Mouse (Mus musculus): ENCODE results near the gene Cerk. TPM values are rescaled to one million over a fixed set of nuclear protein-coding genes. Genes with fewer than 3 reads are reported as not detected.
A peak's percentile ranks its signal among the peaks of the same experiment; 100 is the strongest.

Gene Cerk
- total and polyA plus RNA-seq, 3 experiments = 2.5 to 10.3 (median 4.4) TPM

DNA sequence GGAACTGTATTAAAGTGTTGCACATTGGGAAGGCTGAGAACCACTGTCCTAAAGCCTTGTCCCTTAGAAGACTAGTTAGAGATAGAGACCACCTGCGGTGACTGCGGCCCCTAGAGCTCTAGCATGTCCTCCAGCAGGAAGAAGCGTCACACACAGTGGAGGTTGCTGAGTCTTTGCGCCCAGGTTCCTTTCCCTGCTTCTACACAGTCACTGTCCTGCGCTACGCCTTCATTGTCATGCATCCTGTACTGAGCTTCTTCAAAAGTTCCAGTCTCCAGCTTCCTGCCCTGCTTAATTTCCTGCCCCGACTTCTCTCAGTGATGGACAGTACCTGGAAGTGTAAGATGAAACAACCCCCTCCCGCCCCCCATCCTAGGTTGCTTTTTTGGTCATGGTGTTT, 43.1 kb upstream of the Cerk start:
- no peak for TF ChIP-seq POLR2A (IDR thresholded peaks at IDR 0.05; ENCODE audit: low read depth, low read length)
- no peak for TF ChIP-seq ZKSCAN1 (IDR thresholded peaks at IDR 0.05; ENCODE audit: borderline replicate concordance, low read depth, low read length)
- no peak for TF ChIP-seq MAZ (IDR thresholded peaks at IDR 0.05; ENCODE audit: low read depth, low read length)
- no peak for TF ChIP-seq RAD21 (IDR thresholded peaks at IDR 0.05; ENCODE audit: low read depth, low read length)
- TF ChIP-seq NRF1 (IDR thresholded peaks at IDR 0.05; ENCODE audit: low read depth, low read length) = no peak
- TF ChIP-seq PAX5 (IDR thresholded peaks at IDR 0.05; ENCODE audit: low read length) = no peak
- no peak for TF ChIP-seq E2F4 (IDR thresholded peaks at IDR 0.05; ENCODE audit: insufficient replicate concordance, low read depth, low read length)
- TF ChIP-seq CHD2 (IDR thresholded peaks at IDR 0.05; ENCODE audit: low read length) = no peak
- TF ChIP-seq TCF12 (IDR thresholded peaks at IDR 0.05; ENCODE audit: low read depth, low read length) = no peak
- no peak for TF ChIP-seq RCOR1 (conservative IDR thresholded peaks at IDR 0.05; ENCODE audit: low read depth, low read length)
- no peak for TF ChIP-seq EP300 (IDR thresholded peaks at IDR 0.05; ENCODE audit: low read length)
- no peak for TF ChIP-seq ZC3H11A (IDR thresholded peaks at IDR 0.05; ENCODE audit: low read depth, low read length)
- TF ChIP-seq MEF2A (IDR thresholded peaks at IDR 0.05; ENCODE audit: borderline replicate concordance, low read depth, low read length) = no peak
- TF ChIP-seq JUN (IDR thresholded peaks at IDR 0.05; ENCODE audit: insufficient read depth, low read depth, low read length) = no peak
- no peak for TF ChIP-seq UBTF (IDR thresholded peaks at IDR 0.05; ENCODE audit: low read depth, low read length)
- no peak for TF ChIP-seq ETS1 (conservative IDR thresholded peaks at IDR 0.05; ENCODE audit: low read depth, low read length)
- peaks cover 0 to 43% of the 10 kb centered on the region in 2 experiments; a peak in 2 of 4 replicates for H3K4me1 ChIP-seq (ENCODE audit: control insufficient read depth in 1 of 2, insufficient read depth in 2 of 2)
- H3K36me3 ChIP-seq (replicated peaks in 1 of 2; ENCODE audit: control insufficient read depth in 1 of 2, insufficient read depth in 1 of 2, low read length in 1 of 2) = peaks cover 0 to 33% of the 10 kb centered on the region in 2 experiments

DNA sequence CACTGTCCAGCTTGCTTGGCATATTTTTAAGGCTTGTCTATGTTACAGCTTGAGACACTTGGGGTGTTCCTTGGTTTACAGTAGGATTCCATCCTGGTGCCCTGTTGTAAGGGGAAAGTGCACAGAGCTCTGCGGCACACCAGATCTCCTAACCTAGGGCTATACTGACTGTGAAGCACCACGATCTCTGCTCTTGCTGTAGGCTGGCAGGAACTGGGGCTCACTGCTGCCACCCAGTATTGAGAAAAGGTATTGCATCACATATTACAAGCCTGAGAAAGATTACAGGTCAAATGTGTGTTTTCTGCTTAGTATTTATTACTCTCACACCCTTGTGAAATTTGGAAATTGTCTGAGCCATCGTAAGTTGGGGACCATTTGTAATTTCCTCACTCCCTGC, 42.2 kb upstream of the Cerk start:
- dilution Hi-C loops (cut with MboI; ENCODE audit: extremely low pct_ligation_motif_present, extremely low pct_unique_long_range_greater_than_20kb, low sequenced_read_pairs) = no loop called here
- Histone ChIP-seq H3K4me2 (ENCODE audit: insufficient read depth, low read depth, poor library complexity, severe bottlenecking) (no peak overlapping the region), H3K9ac (ENCODE audit: insufficient read depth, low read depth) (no peak overlapping the region), H3K27me3 (replicated peaks) (no peaks in the 10 kb centered on the region), H3K4me1 (ENCODE audit: control insufficient read depth in 1 of 2, insufficient read depth in 2 of 2) (peaks cover 0 to 43% of the 10 kb centered on the region in 2 experiments; a peak in 2 of 4 replicates), H3K79me2 (replicated peaks; ENCODE audit: control insufficient read depth, extremely low read depth, insufficient read depth, poor library complexity, severe bottlenecking) (no peaks in the 10 kb centered on the region), H3K27ac (ENCODE audit: insufficient read depth, low read depth) (no peak overlapping the region), H3K36me3 (replicated peaks in 1 of 2; ENCODE audit: control insufficient read depth in 1 of 2, insufficient read depth in 1 of 2, low read length in 1 of 2) (peaks cover 0 to 34% of the 10 kb centered on the region in 2 experiments), H3K4me3 (replicated peaks in 1 of 3; ENCODE audit: low read depth in 2 of 3, low read length in 2 of 3, poor library complexity in 1 of 3) (no peak overlapping the region), H3K9me3 (replicated peaks; ENCODE audit: low read length) (peaks cover 6% of the 10 kb centered on the region)
- in situ Hi-C loops (cut with MboI; ENCODE audit: low pct_ligation_motif_present, low pct_unique_long_range_greater_than_20kb, low sequenced_read_pairs) = loop anchor here (25.0 kb wide), 1 partner anchor 334 kb away; no protein-coding TSS in a partner anchor
- peak; percentile 61 for DNase-seq (ENCODE audit: extremely low read depth)
- no peak for TF ChIP-seq GABPA (IDR thresholded peaks at IDR 0.05; ENCODE audit: insufficient replicate concordance, low read depth, low read length)
- no peak for TF ChIP-seq TCF12 (IDR thresholded peaks at IDR 0.05; ENCODE audit: low read depth, low read length)
- TF ChIP-seq JUND (conservative IDR thresholded peaks at IDR 0.05; ENCODE audit: low read depth, low read length) = no peak
- TF ChIP-seq ZKSCAN1 (IDR thresholded peaks at IDR 0.05; ENCODE audit: borderline replicate concordance, low read depth, low read length) = no peak
- no peak for TF ChIP-seq CHD1 (IDR thresholded peaks at IDR 0.05; ENCODE audit: low read depth, low read length)
- no peak for TF ChIP-seq E2F4 (IDR thresholded peaks at IDR 0.05; ENCODE audit: insufficient replicate concordance, low read depth, low read length)
- no peak for TF ChIP-seq POLR2A (IDR thresholded peaks at IDR 0.05; ENCODE audit: low read depth, low read length)
- peak; percentile 64 for TF ChIP-seq RAD21 (IDR thresholded peaks at IDR 0.05; ENCODE audit: low read depth, low read length)
- peak; percentile 72 for TF ChIP-seq SMC3 (IDR thresholded peaks at IDR 0.05; ENCODE audit: low read depth, low read length)
- no peak; the same call in 1 of the 2 replicates for TF ChIP-seq ZC3H11A (IDR thresholded peaks at IDR 0.05; ENCODE audit: low read depth, low read length)
- TF ChIP-seq MAFK (IDR thresholded peaks at IDR 0.05; ENCODE audit: insufficient replicate concordance, low read length) = no peak
- no peak for TF ChIP-seq TBP (conservative IDR thresholded peaks at IDR 0.05; ENCODE audit: low read depth, low read length)
- TF ChIP-seq PAX5 (IDR thresholded peaks at IDR 0.05; ENCODE audit: low read length) = no peak
- peak; percentile 54 to 84; a peak in 3 of 4 replicates for TF ChIP-seq CTCF (conservative IDR thresholded peaks at IDR 0.05 in 1 of 2, IDR thresholded peaks at IDR 0.05 in 1 of 2; ENCODE audit: low read depth in 2 of 2, low read length in 2 of 2)
- TF ChIP-seq IRF4 (IDR thresholded peaks at IDR 0.05; ENCODE audit: low read depth, low read length) = no peak
- TF ChIP-seq SIN3A (IDR thresholded peaks at IDR 0.05; ENCODE audit: low read length) = no peak
- TF ChIP-seq USF2 (conservative IDR thresholded peaks at IDR 0.05; ENCODE audit: low read depth, low read length) = no peak
- TF ChIP-seq CHD2 (IDR thresholded peaks at IDR 0.05; ENCODE audit: low read length) = no peak
- no peak for TF ChIP-seq MXI1 (IDR thresholded peaks at IDR 0.05; ENCODE audit: low read depth, low read length)
- TF ChIP-seq POLR2AphosphoS2 (IDR thresholded peaks at IDR 0.05; ENCODE audit: low read depth, low read length) = no peak

More for the DNA sequence above, 43.1 kb upstream of the Cerk start:
- no peak overlapping the region for H3K27ac ChIP-seq (ENCODE audit: insufficient read depth, low read depth)
- no peak overlapping the region for H3K4me2 ChIP-seq (ENCODE audit: insufficient read depth, low read depth, poor library complexity, severe bottlenecking)
- DNase-seq (ENCODE audit: extremely low read depth) = no peak
- dilution Hi-C loops (cut with MboI; ENCODE audit: extremely low pct_ligation_motif_present, extremely low pct_unique_long_range_greater_than_20kb, low sequenced_read_pairs) = no loop called here
- H3K9me3 ChIP-seq (replicated peaks; ENCODE audit: low read length) = peaks cover 2% of the 10 kb centered on the region
- H3K27me3 ChIP-seq (replicated peaks) = no peaks in the 10 kb centered on the region
- H3K79me2 ChIP-seq (replicated peaks; ENCODE audit: control insufficient read depth, extremely low read depth, insufficient read depth, poor library complexity, severe bottlenecking) = no peaks in the 10 kb centered on the region
- in situ Hi-C loops (cut with MboI; ENCODE audit: low pct_ligation_motif_present, low pct_unique_long_range_greater_than_20kb, low sequenced_read_pairs) = loop anchor here (25.0 kb wide), 1 partner anchor 333 kb away; no protein-coding TSS in a partner anchor
- no peak overlapping the region for H3K4me3 ChIP-seq (replicated peaks in 1 of 3; ENCODE audit: low read depth in 2 of 3, low read length in 2 of 3, poor library complexity in 1 of 3)
- H3K9ac ChIP-seq (ENCODE audit: insufficient read depth, low read depth) = no peak overlapping the region

Measured in CH12.LX (cell line).